In the genomic region with DNA sequence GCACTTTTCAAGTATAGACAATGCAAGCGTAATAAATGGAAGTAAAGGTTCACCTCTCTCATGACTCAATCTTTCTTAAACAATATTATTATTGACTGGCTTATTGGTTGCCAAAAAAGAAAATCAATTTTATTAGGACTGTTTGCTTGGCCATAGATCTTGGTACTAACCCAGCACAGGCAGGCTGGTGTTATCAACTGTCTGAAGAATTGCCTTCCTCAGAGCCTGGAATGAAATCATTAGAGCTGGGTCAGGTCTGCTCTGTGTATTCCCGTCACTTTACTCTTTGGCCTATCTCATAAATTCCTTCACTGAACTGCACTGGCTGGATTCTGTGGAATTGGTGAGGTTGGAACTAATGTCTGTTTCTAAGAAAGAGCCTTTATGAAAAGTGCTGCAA, we compare ENCODE assay signal across 18 mouse cellular contexts.
A peak's percentile ranks its signal among the peaks of the same experiment; 100 is the strongest.
DNase-seq lines count a peak whose midpoint lies in the region; ATAC-seq lines count a peak whose summit lies in the region.
"Had no signal": no experiment of that assay in that cellular context is flagged by ENCODE, and none has a peak within 500 bp of the region (broad histone marks: within the 10 kb centered on the region; RNA-seq: fewer than 3 reads in every experiment).

No protein-coding gene starts in this region.

- no peaks in the 10 kb centered on the region for H3K9me3 ChIP-seq in heart, embryonic 13.5 days
- no peaks in the 10 kb centered on the region for H3K9me3 ChIP-seq in intestine, embryonic 15.5 days
- no peaks in the 10 kb centered on the region for H3K9me3 ChIP-seq in intestine, embryonic 16.5 days (ENCODE audit: control insufficient read depth, low read length)
- H3K9me3 ChIP-seq: embryonic facial prominence, embryonic 10.5 days; embryonic facial prominence, embryonic 12.5 days; forebrain, embryonic 13.5 days; forebrain, embryonic 15.5 days had no signal

- no peak overlapping the region for H3K4me3 ChIP-seq in heart, embryonic 13.5 days
- H3K4me3 ChIP-seq in intestine, embryonic 15.5 days (replicated peaks) = no peak overlapping the region
- no peak overlapping the region for H3K4me3 ChIP-seq in intestine, embryonic 16.5 days (ENCODE audit: low read length)
- H3K4me3 ChIP-seq: embryonic facial prominence, embryonic 10.5 days; embryonic facial prominence, embryonic 12.5 days; forebrain, embryonic 13.5 days; forebrain, embryonic 15.5 days had no signal

- no peaks in the 10 kb centered on the region for H3K27me3 ChIP-seq in heart, embryonic 13.5 days (replicated peaks)
- no peaks in the 10 kb centered on the region for H3K27me3 ChIP-seq in intestine, embryonic 15.5 days (replicated peaks)
- no peaks in the 10 kb centered on the region for H3K27me3 ChIP-seq in intestine, embryonic 16.5 days (replicated peaks; ENCODE audit: control insufficient read depth, insufficient read depth, low read length)
- H3K27me3 ChIP-seq: embryonic facial prominence, embryonic 12.5 days; forebrain, embryonic 13.5 days; forebrain, embryonic 15.5 days had no signal

- intact Hi-C loops in heart, postnatal 25 days (cut with DNase I) = no loop called here

- peak overlapping the region; percentile 36; the same call in 1 of the 2 replicates for H3K27ac ChIP-seq in heart, embryonic 13.5 days (replicated peaks)
- no peak overlapping the region for H3K27ac ChIP-seq in intestine, embryonic 15.5 days
- H3K27ac ChIP-seq in intestine, embryonic 16.5 days (ENCODE audit: low read length) = no peak overlapping the region
- H3K27ac ChIP-seq: embryonic facial prominence, embryonic 10.5 days; embryonic facial prominence, embryonic 12.5 days; forebrain, embryonic 13.5 days; forebrain, embryonic 15.5 days had no signal

- no peak overlapping the region for H3K9ac ChIP-seq in heart, embryonic 13.5 days
- H3K9ac ChIP-seq in intestine, embryonic 15.5 days = no peak overlapping the region
- no peak overlapping the region for H3K9ac ChIP-seq in intestine, embryonic 16.5 days (ENCODE audit: low read depth, low read length)
- H3K9ac ChIP-seq: embryonic facial prominence, embryonic 12.5 days; forebrain, embryonic 13.5 days; forebrain, embryonic 15.5 days had no signal

- peaks cover 19% of the 10 kb centered on the region for H3K36me3 ChIP-seq in heart, embryonic 13.5 days
- no peaks in the 10 kb centered on the region for H3K36me3 ChIP-seq in intestine, embryonic 15.5 days
- 0 out of 2 replicates have a peak, but pooled peaks cover 2% of the 10 kb centered on the region for H3K36me3 ChIP-seq in intestine, embryonic 16.5 days (ENCODE audit: control insufficient read depth, insufficient read depth, low read length)

- no peak for ATAC-seq in heart, embryonic 13.5 days (ENCODE audit: extremely low read depth, insufficient number of reproducible peaks, low FRiP score, low TSS enrichment)
- 0 out of 2 replicates have a peak, but pooled peaks have one; percentile 43 for ATAC-seq in intestine, embryonic 15.5 days
- ATAC-seq in intestine, embryonic 16.5 days = peak; percentile 68; the same call in 1 of the 2 replicates
- no peak for ATAC-seq in cerebellum, adult (ENCODE audit: insufficient number of reproducible peaks, low FRiP score, low TSS enrichment)
- ATAC-seq in frontal cortex, adult (ENCODE audit: low TSS enrichment) = no peak
- ATAC-seq: forebrain, embryonic 13.5 days; forebrain, embryonic 15.5 days had no signal

- 58% methylated on average over 2 of the region's 2 CpGs for WGBS in heart, embryonic 13.5 days
- 62% methylated on average over 2 of the region's 2 CpGs for WGBS in intestine, embryonic 15.5 days
- WGBS in intestine, embryonic 16.5 days = 62% methylated on average over 2 of the region's 2 CpGs

- DNase-seq in heart, postnatal 25 days (ENCODE audit: low spot score) = no peak
- DNase-seq: adrenal gland, adult 2 months; adrenal gland, postnatal 10 days; adrenal gland, postnatal 25 days; cerebellum, adult 11-12 months; cerebellum, adult 2 months; cerebellum, adult 9-10 months; cerebellum, postnatal 10 days; cerebellum, postnatal 25 days had no signal

- no peak overlapping the region for H3K4me2 ChIP-seq in heart, embryonic 13.5 days
- H3K4me2 ChIP-seq in intestine, embryonic 15.5 days (replicated peaks) = no peak overlapping the region
- H3K4me2 ChIP-seq in intestine, embryonic 16.5 days (ENCODE audit: low read depth, low read length) = no peak overlapping the region
- H3K4me2 ChIP-seq: embryonic facial prominence, embryonic 12.5 days; forebrain, embryonic 13.5 days; forebrain, embryonic 15.5 days had no signal

- H3K4me1 ChIP-seq in heart, embryonic 13.5 days = peaks cover 6% of the 10 kb centered on the region; the same call in 1 of the 2 replicates
- H3K4me1 ChIP-seq in intestine, embryonic 15.5 days (replicated peaks) = no peaks in the 10 kb centered on the region
- H3K4me1 ChIP-seq in intestine, embryonic 16.5 days (ENCODE audit: control insufficient read depth, insufficient read depth, low read length) = no peaks in the 10 kb centered on the region
- H3K4me1 ChIP-seq: embryonic facial prominence, embryonic 10.5 days; embryonic facial prominence, embryonic 12.5 days; forebrain, embryonic 13.5 days; forebrain, embryonic 15.5 days had no signal

Comparison
In these comparisons a context has a peak if more than half of its experiments do, and no peak if none do; other contexts are left out.
1. ATAC-seq: peak in intestine, embryonic 15.5 days (single experiment) and intestine, embryonic 16.5 days (single experiment); none in heart, embryonic 13.5 days (single experiment), cerebellum, adult (single experiment) and frontal cortex, adult (single experiment).